Mouse (Mus musculus): ENCODE results near the gene Ifnab. TPM values are rescaled to one million over a fixed set of nuclear protein-coding genes. Genes with fewer than 3 reads are reported as not detected.

Gene Ifnab
- total RNA-seq, 2 experiments from 2014 or later = not detected

GRCm38 (mm10) chr4:88683812-88684211 is 7.3 kb downstream of the Ifnab start, which contains the start of gene Ifna2:
TSS of gene Ifna2 (minus strand) at chr4:88683912.
- intact Hi-C loops (cut with DNase I) = no loop called here
- no peak for DNase-seq (ENCODE audit: low spot score in 2 of 2)

GRCm38 (mm10) chr4:88681353-88681752 is 9.8 kb downstream of the Ifnab start:
- no peak for DNase-seq (ENCODE audit: low spot score in 2 of 2)
- intact Hi-C loops (cut with DNase I) = no loop called here

- peak; percentile 9 to 26 for DNase-seq (ENCODE audit: low spot score in 2 of 2)
- intact Hi-C loops (cut with DNase I) = no loop called here
Observed at GRCm38 (mm10) chr4:88680362-88680761, 10.8 kb downstream of the Ifnab start.

GRCm38 (mm10) chr4:88676824-88677223 is 14.3 kb downstream of the Ifnab start, which contains the start of gene Ifna16:
TSS of gene Ifna16 (minus strand) at chr4:88676924.
- intact Hi-C loops (cut with DNase I) = no loop called here
- no peak for DNase-seq (ENCODE audit: low spot score in 2 of 2)

GRCm38 (mm10) chr4:88655461-88655860 is 35.7 kb downstream of the Ifnab start:
- intact Hi-C loops (cut with DNase I) = no loop called here
- no peak for DNase-seq (ENCODE audit: low spot score in 2 of 2)

GRCm38 (mm10) chr4:88653644-88654043 is 37.5 kb downstream of the Ifnab start:
- no peak for DNase-seq (ENCODE audit: low spot score in 2 of 2)
- intact Hi-C loops (cut with DNase I) = no loop called here

- intact Hi-C loops (cut with DNase I) = no loop called here
- no peak for DNase-seq (ENCODE audit: low spot score in 2 of 2)
Observed at GRCm38 (mm10) chr4:88644359-88644758, 46.8 kb downstream of the Ifnab start, which contains the start of gene Ifna13. TSS of gene Ifna13 (minus strand) at chr4:88644459.

GRCm38 (mm10) chr4:88642526-88642925 is 48.6 kb downstream of the Ifnab start:
- intact Hi-C loops (cut with DNase I) = no loop called here
- DNase-seq (ENCODE audit: low spot score in 2 of 2) = no peak

GRCm38 (mm10) chr4:88641077-88641831 is 49.9 kb downstream of the Ifnab start:
- intact Hi-C loops (cut with DNase I) = no loop called here

GRCm38 (mm10) chr4:88640704-88641076 is 50.5 kb downstream of the Ifnab start:
- DNase-seq (ENCODE audit: low spot score in 2 of 2) = no peak
- intact Hi-C loops (cut with DNase I) = no loop called here

More at GRCm38 (mm10) chr4:88641077-88641831, 49.9 kb downstream of the Ifnab start:
- peak; percentile 84 to 91 for DNase-seq (ENCODE audit: low spot score in 2 of 2)

Other genes with a start within 250 kb of the Ifnab start
- not detected for gene Ifnb1, start 168.6 kb downstream of the Ifnab start, total RNA-seq (2021)
- gene Ifna15, start 133.1 kb downstream of the Ifnab start, total RNA-seq (2021) = not detected
- gene Ifna14, start 119.6 kb downstream of the Ifnab start, total RNA-seq (2021) = not detected
- gene Ifna9, start 99.0 kb downstream of the Ifnab start, total RNA-seq (2021) = not detected
- gene Ifna12, start 88.0 kb downstream of the Ifnab start, total RNA-seq (2021) = not detected
- not detected for gene C87499, start 56.9 kb downstream of the Ifnab start, total RNA-seq (2021)
- gene Ifna13, start 46.9 kb downstream of the Ifnab start, total RNA-seq (2021) = not detected
- gene Ifna16, start 14.4 kb downstream of the Ifnab start, total RNA-seq (2021) = not detected
- not detected for gene Ifna2, start 7.4 kb downstream of the Ifnab start, total RNA-seq (2021)
- 1 to 10 TPM; 1.0 to 1.5 TPM for gene Gm26566, start 30.4 kb upstream of the Ifnab start, total RNA-seq (2021)
- gene Klhl9, start 31.1 kb upstream of the Ifnab start, total RNA-seq (2021) = 100 to 1,000 TPM; 103 to 104 TPM
- gene Gm13271, start 63.5 kb upstream of the Ifnab start, total RNA-seq (2021) = not detected
- gene Gm13283, start 68.8 kb upstream of the Ifnab start, total RNA-seq (2021) = not detected
- gene Gm13290, start 82.5 kb upstream of the Ifnab start, total RNA-seq (2021) = not detected
- not detected for gene Gm13289, start 85.6 kb upstream of the Ifnab start, total RNA-seq (2021)
- not detected for gene Gm13272, start 88.5 kb upstream of the Ifnab start, total RNA-seq (2021)
- gene Ifnz, start 90.8 kb upstream of the Ifnab start, total RNA-seq (2021) = not detected
- gene Gm13276, start 94.3 kb upstream of the Ifnab start, total RNA-seq (2021) = not detected
- gene Gm13277, start 97.3 kb upstream of the Ifnab start, total RNA-seq (2021) = not detected
- gene Gm13278, start 100.2 kb upstream of the Ifnab start, total RNA-seq (2021) = not detected
- gene Gm13275, start 103.1 kb upstream of the Ifnab start, total RNA-seq (2021) = not detected
- gene Gm13279, start 106.0 kb upstream of the Ifnab start, total RNA-seq (2021) = not detected
- not detected for gene Gm13285, start 108.3 kb upstream of the Ifnab start, total RNA-seq (2021)
- not detected for gene Gm13287, start 111.9 kb upstream of the Ifnab start, total RNA-seq (2021)
- gene Gm13288, start 114.2 kb upstream of the Ifnab start, total RNA-seq (2021) = not detected
- gene Ifna7, start 124.9 kb upstream of the Ifnab start, total RNA-seq (2021) = not detected
- gene Ifna11, start 128.6 kb upstream of the Ifnab start, total RNA-seq (2021) = not detected
- not detected for gene Ifna6, start 136.1 kb upstream of the Ifnab start, total RNA-seq (2021)
- not detected for gene Ifna5, start 144.2 kb upstream of the Ifnab start, total RNA-seq (2021)
- not detected for gene Ifna4, start 150.5 kb upstream of the Ifnab start, total RNA-seq (2021)
- not detected for gene Ifna1, start 158.7 kb upstream of the Ifnab start, total RNA-seq (2021)
- gene Ifne, start 188.8 kb upstream of the Ifnab start, total RNA-seq (2021) = not detected

Measured in left cerebral cortex, postnatal 14 days (tissue).